Mouse (Mus musculus) MEL (cell line): ENCODE data around the gene Ccdc155.

ENCODE experiments used
- EP300 ChIP-seq, 2 experiments: IDR thresholded peaks; 2 replicates each; pipeline ENCODE4 v1.6.1; 2011; ENCODE audit warnings: improper control_type of control experiment in 2 of 2, low read length in 2 of 2, low read depth in 1 of 2, mild to moderate bottlenecking in 1 of 2
- GATA1 ChIP-seq: IDR thresholded peaks from 2 replicates; pipeline ENCODE4 v1.6.1; 2011; ENCODE audit warnings: low read depth, low read length, improper control_type of control experiment
- TCF12 ChIP-seq: IDR thresholded peaks from 2 replicates; pipeline ENCODE4 v1.6.1; 2014; ENCODE audit warnings: low read depth, mild to moderate bottlenecking, inconsistent platforms, low read length, improper control_type of control experiment, moderate library complexity

- TF ChIP-seq EP300 (IDR thresholded peaks at IDR 0.05; ENCODE audit: low read depth in 1 of 2, low read length in 2 of 2) (no peak), TCF12 (no peak), GATA1 (no peak)
Observed at GRCm38 (mm10) chr7:45156206-45156605, 48.5 kb downstream of the Ccdc155 start.
